Mouse (Mus musculus) myocyte (in vitro differentiated cells): ENCODE data around the gene Bcas3.
"Not testable (repeated sequence)": the region's sequence is repeated elsewhere in the genome, so short reads cannot be mapped to it uniquely, and the experiment has no call there.

Source experiments
- E2F4 ChIP-seq: IDR thresholded peaks from one replicate; pipeline ENCODE4 v1.6.1; 2011; ENCODE audit warnings: mild to moderate bottlenecking, control low read depth, moderate library complexity; ENCODE audit not compliant: insufficient read depth
- MAX ChIP-seq: IDR thresholded peaks from one replicate; pipeline ENCODE4 v1.6.1; 2011; ENCODE audit warnings: low read depth, mild to moderate bottlenecking, control low read depth
- MYOG ChIP-seq, 3 experiments: IDR thresholded peaks; one replicate each; pipeline ENCODE4 v1.6.1; 2011; ENCODE audit warnings: control low read depth in 2 of 3, low read depth in 2 of 3, mild to moderate bottlenecking in 2 of 3; ENCODE audit not compliant: insufficient read length in 2 of 3, control insufficient read depth in 1 of 3, insufficient read depth in 1 of 3
- POLR2A ChIP-seq: IDR thresholded peaks from one replicate; pipeline ENCODE4 v1.6.1; 2011; ENCODE audit warnings: low read depth, mild to moderate bottlenecking, control low read depth, moderate library complexity; ENCODE audit not compliant: insufficient read length
- POLR2AphosphoS2 ChIP-seq: IDR thresholded peaks from one replicate; pipeline ENCODE4 v1.6.1; 2011; ENCODE audit warnings: low read depth, control low read depth; ENCODE audit not compliant: insufficient read length
- TCF12 ChIP-seq: IDR thresholded peaks from one replicate; pipeline ENCODE4 v1.6.1; 2011; ENCODE audit warnings: mild to moderate bottlenecking, control low read depth; ENCODE audit not compliant: poor library complexity, insufficient read depth, severe bottlenecking
- USF1 ChIP-seq: IDR thresholded peaks from one replicate; pipeline ENCODE4 v1.6.1; 2011; ENCODE audit warnings: low read depth, mild to moderate bottlenecking, control low read depth, moderate library complexity

DNA sequence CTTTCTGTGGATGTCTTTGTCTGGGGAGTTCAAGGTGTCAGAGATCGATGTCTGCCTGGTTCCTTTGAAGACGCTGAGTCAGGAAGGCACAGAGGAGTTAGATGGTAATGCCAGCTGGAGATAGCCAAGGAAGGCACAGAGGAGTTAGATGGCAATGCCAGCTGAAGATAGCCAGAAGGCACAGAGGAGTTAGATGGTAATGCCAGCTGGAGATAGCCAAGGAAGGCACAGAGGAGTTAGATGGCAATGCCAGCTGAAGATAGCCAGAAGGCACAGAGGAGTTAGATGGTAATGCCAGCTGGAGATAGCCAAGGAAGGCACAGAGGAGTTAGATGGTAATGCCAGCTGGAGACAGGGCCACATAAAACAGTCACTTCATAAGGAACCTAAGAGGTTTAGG, 363.8 kb downstream of the Bcas3 start:
- TF ChIP-seq MYOG (IDR thresholded peaks at IDR 0.05; ENCODE audit: control insufficient read depth in 1 of 3, insufficient read depth in 1 of 3, insufficient read length in 2 of 3, low read depth in 2 of 3); POLR2A; E2F4; MAX; USF1; POLR2AphosphoS2; TCF12: not testable (repeated sequence)
